Mouse (Mus musculus): Measurements from ENCODE around the gene Slc12a4. TPM values are rescaled to one million over a fixed set of nuclear protein-coding genes. Genes with fewer than 3 reads are reported as not detected.

The Slc12a4 gene
- polyA plus RNA-seq, 1 experiment from 2014 or later = 29.2 TPM

DNA sequence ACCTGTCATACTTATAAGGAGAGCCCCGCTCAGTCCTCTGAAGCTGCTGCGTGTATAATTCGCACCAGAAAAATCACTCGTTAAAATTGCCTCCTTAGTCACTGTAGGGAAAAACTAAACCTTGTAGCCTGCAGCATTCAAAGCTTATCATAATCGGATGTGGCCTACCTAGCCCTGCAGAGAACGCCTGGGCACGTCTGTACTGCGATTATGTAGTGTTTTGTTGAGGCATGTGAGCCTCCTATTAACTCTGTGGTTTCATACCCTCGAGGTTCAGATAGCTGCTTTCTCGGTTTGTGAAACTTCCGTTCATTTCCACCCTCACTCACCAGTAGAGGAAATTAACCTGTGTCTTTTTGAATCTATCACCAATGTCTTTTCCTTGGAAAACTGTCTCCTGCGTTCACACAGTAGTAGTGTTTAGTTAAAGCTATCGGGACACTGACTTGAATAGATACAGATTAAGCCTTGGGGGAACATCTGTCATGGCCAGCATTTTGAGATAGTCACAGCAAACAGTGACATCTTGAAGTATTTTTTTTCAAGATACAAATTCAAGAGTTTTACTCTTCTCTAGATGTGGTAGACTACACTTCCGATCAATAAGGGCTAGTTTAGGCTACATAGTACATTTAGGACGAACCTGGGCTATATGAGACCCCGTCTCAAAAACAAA, 64.8 kb downstream of the Slc12a4 start:
- peak overlapping the region; percentile 79 for H3K4me2 ChIP-seq (replicated peaks; ENCODE audit: low read depth, low read length)
- WGBS = 25% methylated on average over 16 of the region's 16 CpGs
- H3K27me3 ChIP-seq (replicated peaks; ENCODE audit: insufficient read depth, low read length) = no peaks in the 10 kb centered on the region
- no peaks in the 10 kb centered on the region for H3K9me3 ChIP-seq (ENCODE audit: low read length)
- ATAC-seq (0 out of 2 replicates have a peak, but pooled peaks have one; percentile 1), DNase-seq (ENCODE audit: low spot score) (no peak)
- H3K36me3 ChIP-seq (ENCODE audit: insufficient read depth, low read length) = no peaks in the 10 kb centered on the region
- peak overlapping the region; percentile 96 for H3K4me3 ChIP-seq (ENCODE audit: low read depth, low read length)
- peak overlapping the region; percentile 92 for H3K27ac ChIP-seq (ENCODE audit: low read length)
- peak overlapping the region; percentile 98 for H3K9ac ChIP-seq (replicated peaks; ENCODE audit: low read depth)
- H3K4me1 ChIP-seq (ENCODE audit: insufficient read depth, low read depth, low read length) = peaks cover 6% of the 10 kb centered on the region; the same call in 1 of the 2 replicates
- TF ChIP-seq EP300 (IDR thresholded peaks at IDR 0.05) = no peak
- no peak for TF ChIP-seq CTCF (IDR thresholded peaks at IDR 0.05)

DNA sequence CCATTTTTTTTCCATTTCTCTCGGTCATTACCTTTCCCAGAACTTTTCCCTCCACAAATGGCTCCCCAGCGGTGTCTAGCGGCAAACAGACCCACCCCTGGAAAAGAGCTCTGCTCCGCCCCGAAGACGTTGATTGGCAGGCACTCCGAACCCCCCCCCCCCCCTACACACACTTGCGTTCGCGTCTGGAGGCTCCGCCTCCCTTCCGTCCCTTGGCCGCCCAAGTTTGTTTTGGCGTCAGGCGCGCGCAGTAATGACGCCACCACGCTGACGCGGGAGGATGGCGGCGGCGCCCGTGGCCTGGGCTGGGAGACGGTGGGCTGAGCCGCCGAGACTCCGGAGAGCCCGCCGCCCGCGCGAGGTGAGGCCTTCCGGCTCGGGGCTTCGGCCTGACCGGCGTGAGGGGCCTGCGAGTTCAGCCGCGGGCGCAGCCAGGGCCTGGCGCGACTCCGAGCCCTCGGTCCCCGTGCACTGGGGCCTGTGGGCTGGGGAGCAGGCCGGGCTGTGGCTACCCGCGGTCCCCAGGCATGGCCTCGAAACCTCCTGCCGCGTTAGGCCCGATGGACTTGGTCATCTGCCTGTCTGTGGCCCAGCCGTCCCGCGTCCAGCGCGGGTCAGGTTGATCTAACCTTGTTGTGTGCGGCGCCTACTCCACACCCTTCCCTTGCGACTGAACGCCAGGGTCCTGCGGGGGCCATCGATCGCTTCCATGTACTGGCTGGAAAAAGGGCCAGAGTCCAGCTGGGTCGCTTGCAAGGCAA, 65.5 kb downstream of the Slc12a4 start, which contains the start of gene Pskh1:
Pskh1 (plus strand) TSS at position 262 of the 761 bp plus-strand sequence.
- H3K27me3 ChIP-seq (replicated peaks; ENCODE audit: insufficient read depth, low read length) = no peaks in the 10 kb centered on the region
- peak within 1 kb of the TSS; percentile 96 for H3K4me3 ChIP-seq (ENCODE audit: low read depth, low read length)
- peak; percentile 97 for ATAC-seq
- H3K9me3 ChIP-seq (ENCODE audit: low read length) = no peaks in the 10 kb centered on the region
- TF ChIP-seq CTCF (IDR thresholded peaks at IDR 0.05) = peak; percentile 30
- no peak for TF ChIP-seq EP300 (IDR thresholded peaks at IDR 0.05)
- under 1% methylated on average over 51 of the region's 68 CpGs for WGBS
- DNase-seq (ENCODE audit: low spot score) = peak; percentile 96
- peaks cover 6% of the 10 kb centered on the region; the same call in 1 of the 2 replicates for H3K4me1 ChIP-seq (ENCODE audit: insufficient read depth, low read depth, low read length)
- H3K27ac ChIP-seq (ENCODE audit: low read length) = peak within 1 kb of the TSS; percentile 92
- peak within 1 kb of the TSS; percentile 79 for H3K4me2 ChIP-seq (replicated peaks; ENCODE audit: low read depth, low read length)
- H3K9ac ChIP-seq (replicated peaks; ENCODE audit: low read depth) = peak within 1 kb of the TSS; percentile 98
- H3K36me3 ChIP-seq (ENCODE audit: insufficient read depth, low read length) = no peaks in the 10 kb centered on the region

DNA sequence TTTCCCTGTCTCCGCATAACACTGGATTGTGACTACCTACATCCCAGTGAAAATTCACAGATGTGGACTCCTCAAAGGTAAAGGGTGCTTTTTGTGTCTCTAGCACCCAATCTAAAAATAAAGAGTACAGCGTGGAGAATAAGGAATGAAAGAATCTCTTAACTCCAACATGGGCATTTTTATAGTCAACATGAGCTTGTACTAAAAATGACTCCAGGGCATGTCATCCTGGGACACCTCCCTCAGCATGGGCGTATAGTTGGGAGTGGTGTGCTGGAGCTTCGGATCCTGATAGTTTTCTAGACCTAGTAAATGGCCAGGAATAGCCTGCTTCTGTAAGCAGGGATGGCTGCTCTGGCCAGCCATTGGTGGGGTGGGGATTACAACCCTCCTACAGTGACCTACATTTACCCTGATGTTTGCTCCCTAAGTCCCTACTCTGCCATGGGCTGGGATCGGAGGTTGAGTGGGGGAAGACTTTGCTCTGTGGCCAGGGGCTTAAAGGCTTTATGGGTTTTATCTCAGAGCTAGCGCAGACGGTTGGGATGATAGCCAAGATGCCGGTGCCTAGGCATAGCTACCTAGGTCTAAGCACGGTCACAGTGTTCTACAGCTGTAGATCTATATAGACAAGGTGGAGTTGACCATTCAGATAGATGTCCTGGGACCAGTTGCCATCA, 68.0 kb downstream of the Slc12a4 start:
- Histone ChIP-seq H3K4me2 (replicated peaks; ENCODE audit: low read depth, low read length) (no peak overlapping the region), H3K27ac (ENCODE audit: low read length) (no peak overlapping the region), H3K27me3 (replicated peaks; ENCODE audit: insufficient read depth, low read length) (no peaks in the 10 kb centered on the region), H3K9me3 (ENCODE audit: low read length) (no peaks in the 10 kb centered on the region), H3K4me1 (ENCODE audit: insufficient read depth, low read depth, low read length) (peaks cover 6% of the 10 kb centered on the region; the same call in 1 of the 2 replicates), H3K4me3 (ENCODE audit: low read depth, low read length) (no peak overlapping the region), H3K36me3 (ENCODE audit: insufficient read depth, low read length) (no peaks in the 10 kb centered on the region), H3K9ac (replicated peaks; ENCODE audit: low read depth) (no peak overlapping the region)
- TF ChIP-seq CTCF (IDR thresholded peaks at IDR 0.05) (no peak), EP300 (IDR thresholded peaks at IDR 0.05) (no peak)
- WGBS = 74% methylated on average over 9 of the region's 9 CpGs
- DNase-seq (ENCODE audit: low spot score) (no peak), ATAC-seq (no peak)

Small RNAs within 50 kb of the gene (microRNA-seq; reads per million reads assigned to microRNA genes)
- not detected for gene Mir7074

Other genes starting within 250 kb of the Slc12a4 start
- 19.5 and 24.4 TPM in 2 replicates for gene Gfod2, start 207.4 kb downstream of the Slc12a4 start, polyA plus RNA-seq (2015; fragmentation: Nextera tagmentation; extraction: Ambion mirVana)
- 10.5 and 10.9 TPM in 2 replicates for gene Ranbp10, start 138.7 kb downstream of the Slc12a4 start, polyA plus RNA-seq (2015; fragmentation: Nextera tagmentation; extraction: Ambion mirVana)
- 2.9 and 3.7 TPM in 2 replicates for gene Tsnaxip1, start 138.4 kb downstream of the Slc12a4 start, polyA plus RNA-seq (2015; fragmentation: Nextera tagmentation; extraction: Ambion mirVana)
- 14.3 and 15.9 TPM in 2 replicates for gene Cenpt, start 112.8 kb downstream of the Slc12a4 start, polyA plus RNA-seq (2015; fragmentation: Nextera tagmentation; extraction: Ambion mirVana)
- gene Thap11, start 111.0 kb downstream of the Slc12a4 start, polyA plus RNA-seq (2015; fragmentation: Nextera tagmentation; extraction: Ambion mirVana) = 46.3 and 50.1 TPM in 2 replicates
- 82.3 and 97.4 TPM in 2 replicates for gene Nutf2, start 105.5 kb downstream of the Slc12a4 start, polyA plus RNA-seq (2015; fragmentation: Nextera tagmentation; extraction: Ambion mirVana)
- 17.4 and 19.8 TPM in 2 replicates for gene Edc4, start 85.2 kb downstream of the Slc12a4 start, polyA plus RNA-seq (2015; fragmentation: Nextera tagmentation; extraction: Ambion mirVana)
- gene Nrn1l, start 72.5 kb downstream of the Slc12a4 start, polyA plus RNA-seq (2015; fragmentation: Nextera tagmentation; extraction: Ambion mirVana) = 0.27 and 0.48 TPM in 2 replicates
- 19.0 and 21.5 TPM in 2 replicates for gene Pskh1, start 65.7 kb downstream of the Slc12a4 start, polyA plus RNA-seq (2015; fragmentation: Nextera tagmentation; extraction: Ambion mirVana)
- 0.42 and 0.54 TPM in 2 replicates for gene Ctrl, start 32.2 kb downstream of the Slc12a4 start, polyA plus RNA-seq (2015; fragmentation: Nextera tagmentation; extraction: Ambion mirVana)
- 75.9 and 77.2 TPM in 2 replicates for gene Psmb10, start 27.7 kb downstream of the Slc12a4 start, polyA plus RNA-seq (2015; fragmentation: Nextera tagmentation; extraction: Ambion mirVana)
- gene Lcat, start 22.7 kb downstream of the Slc12a4 start, polyA plus RNA-seq (2015; fragmentation: Nextera tagmentation; extraction: Ambion mirVana) = 0.63 and 0.74 TPM in 2 replicates
- gene Dpep3, start 13.3 kb upstream of the Slc12a4 start, polyA plus RNA-seq (2015; fragmentation: Nextera tagmentation; extraction: Ambion mirVana) = 0.13 TPM in 1 of 2 replicates, not detected in the other
- gene Dus2, start 25.2 kb upstream of the Slc12a4 start, polyA plus RNA-seq (2015; fragmentation: Nextera tagmentation; extraction: Ambion mirVana) = 7.4 and 8.8 TPM in 2 replicates
- 0.12 TPM in 1 of 2 replicates, not detected in the other for gene Dpep2nb, start 39.9 kb upstream of the Slc12a4 start, polyA plus RNA-seq (2015; fragmentation: Nextera tagmentation; extraction: Ambion mirVana)
- gene Ddx28, start 45.8 kb upstream of the Slc12a4 start, polyA plus RNA-seq (2015; fragmentation: Nextera tagmentation; extraction: Ambion mirVana) = 10.5 and 11.4 TPM in 2 replicates
- gene Nfatc3, start 92.7 kb upstream of the Slc12a4 start, polyA plus RNA-seq (2015; fragmentation: Nextera tagmentation; extraction: Ambion mirVana) = 3.4 and 4.2 TPM in 2 replicates
- gene Esrp2, start 170.9 kb upstream of the Slc12a4 start, polyA plus RNA-seq (2015; fragmentation: Nextera tagmentation; extraction: Ambion mirVana) = 38.4 and 38.6 TPM in 2 replicates
- gene Pla2g15, start 184.3 kb upstream of the Slc12a4 start, polyA plus RNA-seq (2015; fragmentation: Nextera tagmentation; extraction: Ambion mirVana) = 10.6 and 10.8 TPM in 2 replicates
- gene Slc7a6, start 202.8 kb upstream of the Slc12a4 start, polyA plus RNA-seq (2015; fragmentation: Nextera tagmentation; extraction: Ambion mirVana) = 38.9 and 39.7 TPM in 2 replicates
- 19.0 and 22.6 TPM in 2 replicates for gene Slc7a6os, start 244.8 kb upstream of the Slc12a4 start, polyA plus RNA-seq (2015; fragmentation: Nextera tagmentation; extraction: Ambion mirVana)
- 19.4 and 19.5 TPM in 2 replicates for gene Prmt7, start 244.8 kb upstream of the Slc12a4 start, polyA plus RNA-seq (2015; fragmentation: Nextera tagmentation; extraction: Ambion mirVana)

Data from lung, postnatal 0 days (tissue).